Mouse (Mus musculus) ovary, postnatal 14 days (tissue): Measurements from ENCODE around the gene Zfp811.

ENCODE experiments used
- DNase-seq: peaks from one replicate; pipeline ENCODE4 v3.0.0; 2022; ENCODE audit warnings: low spot score

Zfp811 gene

DNA sequence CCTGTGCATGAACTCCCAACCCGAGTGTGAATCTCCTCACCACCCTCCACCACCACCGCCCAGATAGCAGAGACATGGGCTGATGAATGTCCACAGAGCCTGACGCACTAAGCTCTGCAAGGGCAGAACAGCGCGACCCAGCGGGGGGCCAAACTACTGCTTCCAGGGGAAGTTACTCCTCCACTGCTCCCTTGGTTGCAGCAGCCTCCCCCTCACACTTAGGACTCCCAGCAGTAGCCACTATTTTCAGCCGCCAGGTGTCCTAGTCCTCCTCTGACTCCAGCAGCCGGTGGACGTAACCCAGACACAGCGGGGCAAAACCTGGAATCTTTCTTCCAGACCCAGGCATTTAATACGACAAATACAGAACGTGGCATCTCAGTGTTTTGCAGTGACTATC, 56.1 kb downstream of the Zfp811 start:
- DNase-seq = peak; percentile 27

DNA sequence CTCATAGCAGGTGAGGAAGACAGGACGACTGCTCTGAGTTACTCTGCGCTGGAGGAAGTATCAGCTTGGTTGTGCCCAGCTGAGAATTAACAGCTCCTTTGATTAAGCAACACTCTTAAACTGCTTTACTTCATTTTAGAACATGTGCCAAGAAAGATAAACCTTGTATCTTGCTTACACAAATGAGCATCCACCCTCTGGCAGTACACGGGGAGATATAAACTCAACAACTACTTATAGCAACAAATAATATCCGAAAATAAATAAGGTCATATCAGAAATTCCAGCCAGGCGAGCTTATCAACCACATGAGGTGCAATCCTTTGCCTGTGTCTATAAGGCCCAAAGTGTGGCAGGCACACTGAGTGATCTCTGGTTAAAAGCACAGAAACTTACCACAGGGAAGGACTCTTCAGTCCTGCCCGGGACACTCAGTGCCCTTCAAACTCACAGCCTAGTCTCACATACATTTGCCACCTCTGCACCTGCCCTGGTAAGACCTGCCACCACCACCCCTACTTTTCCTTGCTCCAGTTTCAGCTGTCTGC, 56.8 kb downstream of the Zfp811 start:
- no peak for DNase-seq

- DNase-seq = no peak
Observed at GRCm38 (mm10) chr17:32750611-32751010, 59.1 kb downstream of the Zfp811 start.
